Mouse (Mus musculus) urinary bladder, postnatal 25 days (tissue): ENCODE results near the gene Cox6a1.
"Not testable (repeated sequence)": the region's sequence is repeated elsewhere in the genome, so short reads cannot be mapped to it uniquely, and the experiment has no call there.

Experiments
- DNase-seq: peaks from one replicate; pipeline ENCODE4 v3.0.0; 2022; ENCODE audit warnings: low spot score

Cox6a1 gene

GRCm38 (mm10) chr5:115348546-115349224, at the start of gene Cox6a1:
Gene Cox6a1 (minus strand): TSS chr5:115348981.
- DNase-seq, result peak; percentile 98

- DNase-seq, result no peak
Measured at GRCm38 (mm10) chr5:115397839-115398780, 49.3 kb upstream of the Cox6a1 start.

- no peak for DNase-seq
Measured at GRCm38 (mm10) chr5:115396654-115397053, 47.9 kb upstream of the Cox6a1 start.

- DNase-seq, result no peak
Measured at GRCm38 (mm10) chr5:115394836-115395235, 46.1 kb upstream of the Cox6a1 start.

- DNase-seq, result no peak
Measured at GRCm38 (mm10) chr5:115394223-115394622, 45.4 kb upstream of the Cox6a1 start.

GRCm38 (mm10) chr5:115392969-115393368, 44.2 kb upstream of the Cox6a1 start:
- DNase-seq, result no peak

- DNase-seq, result no peak
Measured at GRCm38 (mm10) chr5:115391935-115392334, 43.2 kb upstream of the Cox6a1 start.

GRCm38 (mm10) chr5:115378882-115379281, 30.1 kb upstream of the Cox6a1 start:
- DNase-seq, result not testable (repeated sequence)

- no peak for DNase-seq
Measured at GRCm38 (mm10) chr5:115375436-115375835, 26.7 kb upstream of the Cox6a1 start.

GRCm38 (mm10) chr5:115374204-115374820, 25.5 kb upstream of the Cox6a1 start:
- no peak for DNase-seq

- no peak for DNase-seq
Measured at GRCm38 (mm10) chr5:115373441-115374203, 24.8 kb upstream of the Cox6a1 start.

- peak; percentile 11 for DNase-seq
Measured at GRCm38 (mm10) chr5:115371736-115372135, 23.0 kb upstream of the Cox6a1 start.

GRCm38 (mm10) chr5:115364782-115365181, 16.0 kb upstream of the Cox6a1 start:
- no peak for DNase-seq

- DNase-seq, result no peak
Measured at GRCm38 (mm10) chr5:115362819-115363714, 14.3 kb upstream of the Cox6a1 start.

- DNase-seq, result no peak
Measured at GRCm38 (mm10) chr5:115362216-115362615, 13.4 kb upstream of the Cox6a1 start.

- no peak for DNase-seq
Measured at GRCm38 (mm10) chr5:115359851-115360372, 11.1 kb upstream of the Cox6a1 start.

GRCm38 (mm10) chr5:115359438-115359837, 10.7 kb upstream of the Cox6a1 start:
- no peak for DNase-seq

GRCm38 (mm10) chr5:115358872-115359271, 10.1 kb upstream of the Cox6a1 start:
- DNase-seq, result peak; percentile 92

- DNase-seq, result no peak
Measured at GRCm38 (mm10) chr5:115355070-115355469, 6.3 kb upstream of the Cox6a1 start.

GRCm38 (mm10) chr5:115351348-115351747, 2.6 kb upstream of the Cox6a1 start:
- no peak for DNase-seq

- no peak for DNase-seq
Measured at GRCm38 (mm10) chr5:115349225-115349555, 409 bp upstream of the Cox6a1 start.
